Mouse (Mus musculus): Measurements from ENCODE around the gene Fnbp1l. TPM values are rescaled to one million over a fixed set of nuclear protein-coding genes. Genes with fewer than 3 reads are reported as not detected.

The Fnbp1l gene
- polyA plus RNA-seq, 1 experiment from 2014 or later: 175 TPM

GRCm38 (mm10) chr3:122547469-122547868 lies 72.0 kb downstream of the Fnbp1l start:
- ATAC-seq (no peak), DNase-seq (ENCODE audit: low spot score) (no peak)
- peaks cover 59% of the 10 kb centered on the region for H3K36me3 ChIP-seq (ENCODE audit: control insufficient read depth, insufficient read depth, low read length)
- no peaks in the 10 kb centered on the region for H3K27me3 ChIP-seq (replicated peaks; ENCODE audit: control insufficient read depth, insufficient read depth, low read length)
- H3K27ac ChIP-seq (ENCODE audit: low read depth, low read length): no peak overlapping the region
- no peaks in the 10 kb centered on the region for H3K9me3 ChIP-seq (replicated peaks; ENCODE audit: control insufficient read depth, low read length)
- 87% methylated on average over 4 of the region's 4 CpGs for WGBS
- no peak overlapping the region for H3K4me2 ChIP-seq (ENCODE audit: low read length)
- H3K4me3 ChIP-seq (ENCODE audit: low read depth, low read length): no peak overlapping the region
- no peak overlapping the region for H3K9ac ChIP-seq (ENCODE audit: low read length)
- no peaks in the 10 kb centered on the region for H3K4me1 ChIP-seq (ENCODE audit: control insufficient read depth, insufficient read depth, low read length)

GRCm38 (mm10) chr3:122545346-122545745 lies 74.2 kb downstream of the Fnbp1l start:
- no peaks in the 10 kb centered on the region for H3K27me3 ChIP-seq (replicated peaks; ENCODE audit: control insufficient read depth, insufficient read depth, low read length)
- DNase-seq (ENCODE audit: low spot score): no peak
- H3K9me3 ChIP-seq (replicated peaks; ENCODE audit: control insufficient read depth, low read length): no peaks in the 10 kb centered on the region
- no peaks in the 10 kb centered on the region for H3K4me1 ChIP-seq (ENCODE audit: control insufficient read depth, insufficient read depth, low read length)
- H3K4me2 ChIP-seq (ENCODE audit: low read length): no peak overlapping the region
- H3K36me3 ChIP-seq (ENCODE audit: control insufficient read depth, insufficient read depth, low read length): peaks cover 80% of the 10 kb centered on the region
- H3K27ac ChIP-seq (ENCODE audit: low read depth, low read length): no peak overlapping the region
- ATAC-seq: no peak
- H3K4me3 ChIP-seq (ENCODE audit: low read depth, low read length): no peak overlapping the region
- no peak overlapping the region for H3K9ac ChIP-seq (ENCODE audit: low read length)
- 86% methylated on average over 2 of the region's 2 CpGs for WGBS

- H3K27me3 ChIP-seq (replicated peaks; ENCODE audit: control insufficient read depth, insufficient read depth, low read length): no peaks in the 10 kb centered on the region
- H3K4me2 ChIP-seq (ENCODE audit: low read length): no peak overlapping the region
- no peaks in the 10 kb centered on the region for H3K4me1 ChIP-seq (ENCODE audit: control insufficient read depth, insufficient read depth, low read length)
- H3K36me3 ChIP-seq (ENCODE audit: control insufficient read depth, insufficient read depth, low read length): peaks cover 93% of the 10 kb centered on the region
- no peak overlapping the region for H3K9ac ChIP-seq (ENCODE audit: low read length)
- no peak for ATAC-seq
- H3K4me3 ChIP-seq (ENCODE audit: low read depth, low read length): no peak overlapping the region
- H3K27ac ChIP-seq (ENCODE audit: low read depth, low read length): no peak overlapping the region
- 74% methylated on average over 4 of the region's 4 CpGs for WGBS
- no peak for DNase-seq (ENCODE audit: low spot score)
- H3K9me3 ChIP-seq (replicated peaks; ENCODE audit: control insufficient read depth, low read length): no peaks in the 10 kb centered on the region
Observed at GRCm38 (mm10) chr3:122540918-122541317, 78.6 kb downstream of the Fnbp1l start.

- H3K4me2 ChIP-seq (ENCODE audit: low read length): no peak overlapping the region
- no peaks in the 10 kb centered on the region for H3K4me1 ChIP-seq (ENCODE audit: control insufficient read depth, insufficient read depth, low read length)
- peaks cover 89% of the 10 kb centered on the region for H3K36me3 ChIP-seq (ENCODE audit: control insufficient read depth, insufficient read depth, low read length)
- no peak overlapping the region for H3K4me3 ChIP-seq (ENCODE audit: low read depth, low read length)
- no peak overlapping the region for H3K9ac ChIP-seq (ENCODE audit: low read length)
- 84% methylated on average over 17 of the region's 17 CpGs for WGBS
- no peak overlapping the region for H3K27ac ChIP-seq (ENCODE audit: low read depth, low read length)
- no peaks in the 10 kb centered on the region for H3K27me3 ChIP-seq (replicated peaks; ENCODE audit: control insufficient read depth, insufficient read depth, low read length)
- no peaks in the 10 kb centered on the region for H3K9me3 ChIP-seq (replicated peaks; ENCODE audit: control insufficient read depth, low read length)
- DNase-seq (ENCODE audit: low spot score) (no peak), ATAC-seq (no peak)
Observed at GRCm38 (mm10) chr3:122539961-122540690, 79.4 kb downstream of the Fnbp1l start.

GRCm38 (mm10) chr3:122538851-122539250 lies 80.7 kb downstream of the Fnbp1l start:
- 88% methylated on average over 2 of the region's 2 CpGs for WGBS
- no peak for DNase-seq (ENCODE audit: low spot score)
- H3K27me3 ChIP-seq (replicated peaks; ENCODE audit: control insufficient read depth, insufficient read depth, low read length): no peaks in the 10 kb centered on the region
- H3K9me3 ChIP-seq (replicated peaks; ENCODE audit: control insufficient read depth, low read length): no peaks in the 10 kb centered on the region
- no peak overlapping the region for H3K27ac ChIP-seq (ENCODE audit: low read depth, low read length)
- H3K36me3 ChIP-seq (ENCODE audit: control insufficient read depth, insufficient read depth, low read length): peaks cover 78% of the 10 kb centered on the region
- no peak for ATAC-seq
- no peak overlapping the region for H3K4me2 ChIP-seq (ENCODE audit: low read length)
- H3K4me3 ChIP-seq (ENCODE audit: low read depth, low read length): no peak overlapping the region
- H3K4me1 ChIP-seq (ENCODE audit: control insufficient read depth, insufficient read depth, low read length): no peaks in the 10 kb centered on the region
- H3K9ac ChIP-seq (ENCODE audit: low read length): no peak overlapping the region

- 87% methylated on average over 8 of the region's 8 CpGs for WGBS
Observed at GRCm38 (mm10) chr3:122535938-122536703, 83.4 kb downstream of the Fnbp1l start.

GRCm38 (mm10) chr3:122528477-122528876 lies 91.0 kb downstream of the Fnbp1l start:
- Histone ChIP-seq H3K9me3 (replicated peaks; ENCODE audit: control insufficient read depth, low read length) (no peaks in the 10 kb centered on the region), H3K27ac (ENCODE audit: low read depth, low read length) (no peak overlapping the region), H3K4me2 (ENCODE audit: low read length) (no peak overlapping the region), H3K36me3 (ENCODE audit: control insufficient read depth, insufficient read depth, low read length) (no peaks in the 10 kb centered on the region), H3K4me1 (ENCODE audit: control insufficient read depth, insufficient read depth, low read length) (no peaks in the 10 kb centered on the region), H3K9ac (ENCODE audit: low read length) (no peak overlapping the region), H3K27me3 (replicated peaks; ENCODE audit: control insufficient read depth, insufficient read depth, low read length) (no peaks in the 10 kb centered on the region), H3K4me3 (ENCODE audit: low read depth, low read length) (no peak overlapping the region)
- DNase-seq (ENCODE audit: low spot score) (no peak), ATAC-seq (no peak)
- WGBS: 93% methylated on average over 3 of the region's 3 CpGs

More at GRCm38 (mm10) chr3:122535938-122536703, 83.4 kb downstream of the Fnbp1l start:
- Histone ChIP-seq H3K4me2 (ENCODE audit: low read length) (no peak overlapping the region), H3K36me3 (ENCODE audit: control insufficient read depth, insufficient read depth, low read length) (peaks cover 52% of the 10 kb centered on the region), H3K9ac (ENCODE audit: low read length) (no peak overlapping the region), H3K4me3 (ENCODE audit: low read depth, low read length) (no peak overlapping the region), H3K27me3 (replicated peaks; ENCODE audit: control insufficient read depth, insufficient read depth, low read length) (no peaks in the 10 kb centered on the region), H3K27ac (ENCODE audit: low read depth, low read length) (no peak overlapping the region), H3K9me3 (replicated peaks; ENCODE audit: control insufficient read depth, low read length) (no peaks in the 10 kb centered on the region), H3K4me1 (ENCODE audit: control insufficient read depth, insufficient read depth, low read length) (no peaks in the 10 kb centered on the region)
- no peak for ATAC-seq
- DNase-seq (ENCODE audit: low spot score): no peak

GRCm38 (mm10) chr3:122521294-122521693 lies 98.2 kb downstream of the Fnbp1l start:
- DNase-seq (ENCODE audit: low spot score) (no peak), ATAC-seq (no peak)
- peaks cover 4% of the 10 kb centered on the region; the same call in 1 of the 2 replicates for H3K4me1 ChIP-seq (ENCODE audit: control insufficient read depth, insufficient read depth, low read length)
- H3K9me3 ChIP-seq (replicated peaks; ENCODE audit: control insufficient read depth, low read length): no peaks in the 10 kb centered on the region
- no peaks in the 10 kb centered on the region for H3K27me3 ChIP-seq (replicated peaks; ENCODE audit: control insufficient read depth, insufficient read depth, low read length)
- no peak overlapping the region for H3K4me3 ChIP-seq (ENCODE audit: low read depth, low read length)
- no peak overlapping the region for H3K9ac ChIP-seq (ENCODE audit: low read length)
- no peak overlapping the region for H3K27ac ChIP-seq (ENCODE audit: low read depth, low read length)
- no peaks in the 10 kb centered on the region for H3K36me3 ChIP-seq (ENCODE audit: control insufficient read depth, insufficient read depth, low read length)
- H3K4me2 ChIP-seq (ENCODE audit: low read length): no peak overlapping the region
- 18% methylated on average over 1 of the region's 1 CpGs for WGBS

GRCm38 (mm10) chr3:122520875-122521274 lies 98.6 kb downstream of the Fnbp1l start:
- Histone ChIP-seq H3K4me3 (ENCODE audit: low read depth, low read length) (no peak overlapping the region), H3K4me2 (ENCODE audit: low read length) (no peak overlapping the region), H3K27me3 (replicated peaks; ENCODE audit: control insufficient read depth, insufficient read depth, low read length) (no peaks in the 10 kb centered on the region), H3K36me3 (ENCODE audit: control insufficient read depth, insufficient read depth, low read length) (no peaks in the 10 kb centered on the region), H3K9ac (ENCODE audit: low read length) (no peak overlapping the region), H3K9me3 (replicated peaks; ENCODE audit: control insufficient read depth, low read length) (no peaks in the 10 kb centered on the region), H3K4me1 (ENCODE audit: control insufficient read depth, insufficient read depth, low read length) (peaks cover 4% of the 10 kb centered on the region; the same call in 1 of the 2 replicates), H3K27ac (ENCODE audit: low read depth, low read length) (no peak overlapping the region)
- WGBS: 86% methylated on average over 4 of the region's 4 CpGs
- ATAC-seq (no peak), DNase-seq (ENCODE audit: low spot score) (no peak)

All from forebrain, embryonic 14.5 days (tissue).